Mouse (Mus musculus) adrenal gland, postnatal 36 days (tissue): ENCODE results near the gene Pdgfb. TPM values are rescaled to one million over a fixed set of nuclear protein-coding genes. Genes with fewer than 3 reads are reported as not detected.
A peak's percentile ranks its signal among the peaks of the same experiment; 100 is the strongest.

Source experiments
- DNase-seq, 2 experiments: peaks; one replicate each; pipeline ENCODE4 v3.0.0; 2021; ENCODE audit warnings: mixed read lengths in 1 of 2
- long read RNA-seq, 2 experiments: library from polyadenylated mRNA; stranded (forward); transcript quantifications; one replicate each; pipeline ENCODE4 v2.0.0; 2021; ENCODE audit warnings: borderline sequencing depth in 2 of 2
- total RNA-seq, 2 experiments: library from RNA; stranded (reverse); gene quantifications; 2 replicates each; pipeline ENCODE4 v1.2.3; 2021

Gene Pdgfb
- total RNA-seq, result 10 to 100 TPM; 31.7 to 39.4 TPM
- long read RNA-seq, experiment 1, transcript Pdgfb-201 (7 exons, 2,944 nt), result major isoform, 5 of 31 reads
- long read RNA-seq, experiment 1, partial matches to known transcripts, result 4 of 31 reads
- long read RNA-seq, experiment 1, other reads (novel, unspliced or antisense), result 22 of 31 reads
- long read RNA-seq, experiment 2, partial matches to known transcripts, result 6 of 12 reads
- long read RNA-seq, experiment 2, other reads (novel, unspliced or antisense), result 4 of 12 reads

- DNase-seq, result peak; percentile 84 to 89
Measured at GRCm38 (mm10) chr15:80014321-80015210, at the start of gene Pdgfb. Gene Pdgfb (minus strand): TSS chr15:80014977.

GRCm38 (mm10) chr15:80062821-80063220, 48.0 kb upstream of the Pdgfb start:
- DNase-seq, result peak in 1 of 2 experiments; percentile 36

- no peak for DNase-seq
Measured at GRCm38 (mm10) chr15:80062339-80062738, 47.6 kb upstream of the Pdgfb start.

GRCm38 (mm10) chr15:80061071-80061550, 46.3 kb upstream of the Pdgfb start:
- no peak for DNase-seq

GRCm38 (mm10) chr15:80060356-80061070, 45.7 kb upstream of the Pdgfb start:
- DNase-seq, result no peak

GRCm38 (mm10) chr15:80059606-80060005, 44.8 kb upstream of the Pdgfb start:
- DNase-seq, result no peak

- DNase-seq, result no peak
Measured at GRCm38 (mm10) chr15:80058151-80058550, 43.4 kb upstream of the Pdgfb start.

DNA sequence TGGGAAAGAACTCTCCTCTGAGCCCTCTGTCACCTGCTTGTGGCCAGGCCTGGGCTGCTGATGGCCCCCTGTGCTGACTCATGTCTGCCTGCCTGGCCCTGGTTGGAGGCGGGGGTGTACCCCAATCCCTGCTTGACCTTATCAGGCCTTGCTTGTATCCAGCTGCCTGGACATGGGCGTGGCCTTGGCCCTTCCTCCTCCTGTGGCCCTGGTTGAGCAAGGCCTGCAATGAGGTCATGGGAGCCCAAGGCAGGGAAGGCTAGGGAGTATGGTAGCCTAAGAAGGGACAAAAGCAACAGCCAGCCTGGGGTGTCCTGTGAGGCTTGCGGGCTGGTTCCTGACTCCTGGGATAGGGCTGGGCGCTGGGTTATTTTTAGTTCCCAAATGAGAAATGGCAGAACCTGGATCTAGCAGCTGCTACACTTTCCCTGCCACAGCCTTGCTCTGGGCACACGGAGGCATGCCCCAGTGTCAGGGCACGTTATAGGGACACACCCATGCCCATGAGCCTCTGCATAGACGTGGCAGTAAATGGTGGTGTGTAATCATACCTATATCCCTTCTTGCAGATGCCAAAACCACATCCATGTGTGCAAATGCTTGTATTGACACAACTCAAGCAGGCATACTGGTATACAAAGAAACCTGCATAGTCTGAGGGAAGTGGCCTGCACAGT, 39.4 kb upstream of the Pdgfb start:
- DNase-seq, result peak; percentile 91 to 93

DNA sequence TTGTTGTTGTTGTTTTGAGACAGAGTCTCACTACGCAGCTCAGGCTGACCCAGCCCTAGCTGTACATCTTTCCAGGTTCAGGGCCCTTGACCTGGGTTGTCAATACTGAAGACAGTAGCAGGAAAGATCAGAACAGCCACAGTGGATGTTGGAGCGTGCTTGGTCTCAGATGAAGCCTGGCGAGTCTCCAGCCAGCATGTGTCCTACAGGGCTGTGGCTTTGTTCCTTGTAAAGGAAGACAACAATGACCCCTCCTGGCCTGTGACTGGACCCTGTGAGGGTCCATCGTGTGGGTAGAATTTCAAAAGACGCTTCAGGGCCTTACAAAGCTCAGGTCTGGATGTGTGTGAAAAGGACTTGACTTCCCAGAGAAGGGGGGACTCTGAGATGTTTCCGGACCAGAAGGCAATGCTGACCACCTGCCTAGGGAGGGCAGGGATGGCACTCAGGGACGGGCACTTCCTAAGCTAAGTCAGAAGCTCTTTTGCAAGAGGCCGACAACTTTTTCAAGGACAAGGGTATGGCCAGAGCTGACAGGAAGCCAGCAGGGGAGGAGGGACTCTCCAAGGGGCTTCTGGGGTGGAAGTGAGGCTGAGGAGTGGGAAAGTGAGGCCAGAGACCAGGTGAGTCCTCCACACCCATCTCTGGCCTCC, 38.7 kb upstream of the Pdgfb start:
- peak; percentile 57 to 63 for DNase-seq

- DNase-seq, result no peak
Measured at GRCm38 (mm10) chr15:80051782-80052181, 37.0 kb upstream of the Pdgfb start.

DNA sequence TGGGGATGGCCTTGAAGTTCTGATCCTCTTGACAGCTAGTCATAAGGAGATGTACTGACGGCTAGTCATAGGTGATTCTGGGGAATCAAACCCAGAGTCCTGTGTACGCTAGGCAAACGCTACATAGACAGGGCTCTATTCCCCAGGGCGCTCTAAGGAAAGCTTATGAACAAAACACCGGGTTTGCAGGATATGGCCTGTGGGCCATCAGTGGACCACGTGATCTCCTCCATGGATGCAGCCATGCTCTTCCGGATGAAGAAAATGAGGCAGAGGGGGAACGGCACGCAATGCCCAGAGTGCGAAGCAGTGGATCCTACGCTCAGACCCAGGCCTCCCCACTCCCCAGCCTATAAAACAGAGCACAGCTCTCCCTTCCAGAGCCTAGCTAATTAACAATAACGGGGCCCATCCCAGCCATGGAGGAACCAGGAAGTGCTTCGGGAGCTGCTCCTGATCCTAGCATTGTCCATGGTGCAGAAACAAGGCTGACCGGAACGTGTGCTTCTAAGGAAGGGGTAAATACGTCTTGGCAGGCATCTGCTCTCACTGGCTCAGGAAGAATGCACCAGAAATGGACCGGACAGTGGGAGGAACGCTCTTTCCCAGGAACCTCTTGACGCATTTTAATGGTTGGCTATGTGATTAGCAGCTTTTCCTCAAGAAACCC, 36.5 kb upstream of the Pdgfb start:
- no peak for DNase-seq

GRCm38 (mm10) chr15:80050093-80050492, 35.3 kb upstream of the Pdgfb start:
- DNase-seq, result peak; percentile 60 to 76

- DNase-seq, result no peak
Measured at GRCm38 (mm10) chr15:80047973-80048372, 33.2 kb upstream of the Pdgfb start.

- no peak for DNase-seq
Measured at GRCm38 (mm10) chr15:80047242-80047641, 32.5 kb upstream of the Pdgfb start.

- no peak for DNase-seq
Measured at GRCm38 (mm10) chr15:80045749-80046148, 31.0 kb upstream of the Pdgfb start.

DNA sequence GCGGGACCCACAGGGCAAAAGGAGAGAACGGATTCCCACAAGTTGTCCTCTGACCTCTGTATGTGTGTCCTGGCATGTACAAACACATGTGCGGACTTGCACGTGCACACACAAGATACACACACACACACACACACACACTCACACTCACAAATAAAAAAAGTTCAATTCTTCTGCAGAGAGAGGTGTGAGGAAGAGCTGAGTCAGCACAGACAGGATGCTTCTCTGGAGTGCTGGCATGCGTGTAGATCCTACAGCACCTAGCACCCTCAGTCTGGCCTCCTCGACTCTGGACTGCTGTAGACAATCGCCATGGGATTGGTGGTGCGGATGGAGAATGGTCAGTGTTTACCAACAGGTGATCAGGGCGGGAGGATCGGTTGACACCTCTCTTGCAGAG, 29.5 kb upstream of the Pdgfb start:
- no peak for DNase-seq

GRCm38 (mm10) chr15:80042152-80042551, 27.4 kb upstream of the Pdgfb start:
- DNase-seq, result no peak

- DNase-seq, result no peak
Measured at GRCm38 (mm10) chr15:80038110-80038391, 23.3 kb upstream of the Pdgfb start.

- DNase-seq, result peak; percentile 37 to 41
Measured at GRCm38 (mm10) chr15:80037255-80038109, 22.7 kb upstream of the Pdgfb start.

DNA sequence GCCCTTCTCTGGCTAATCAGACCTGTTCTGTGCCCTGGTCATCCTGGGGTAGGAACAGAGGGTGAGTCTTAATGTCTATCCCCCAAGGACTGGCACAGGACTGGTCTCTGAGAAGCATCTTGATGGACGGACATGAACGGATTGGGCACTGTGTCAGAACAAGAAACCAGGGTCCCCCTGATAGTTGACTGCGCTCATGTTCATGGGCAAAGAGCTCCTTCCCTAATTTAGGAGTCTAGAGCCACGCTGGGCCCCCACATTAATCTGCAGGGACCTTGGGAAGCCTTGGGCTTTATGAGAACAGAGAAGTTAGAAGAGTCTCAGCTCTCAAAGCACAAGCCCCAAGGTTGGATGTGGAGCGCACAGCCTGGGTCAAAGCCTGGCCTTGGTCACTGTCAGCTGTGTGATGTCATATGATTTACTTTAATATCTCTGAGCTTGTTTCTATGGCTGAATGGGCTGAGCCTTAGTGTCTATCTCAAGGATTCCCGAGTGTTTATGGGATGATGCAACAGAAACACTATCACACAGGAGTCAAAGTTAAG, 20.6 kb upstream of the Pdgfb start:
- peak; percentile 73 to 74 for DNase-seq
